Mouse (Mus musculus): ENCODE data around the gene Srpk2.

DNA sequence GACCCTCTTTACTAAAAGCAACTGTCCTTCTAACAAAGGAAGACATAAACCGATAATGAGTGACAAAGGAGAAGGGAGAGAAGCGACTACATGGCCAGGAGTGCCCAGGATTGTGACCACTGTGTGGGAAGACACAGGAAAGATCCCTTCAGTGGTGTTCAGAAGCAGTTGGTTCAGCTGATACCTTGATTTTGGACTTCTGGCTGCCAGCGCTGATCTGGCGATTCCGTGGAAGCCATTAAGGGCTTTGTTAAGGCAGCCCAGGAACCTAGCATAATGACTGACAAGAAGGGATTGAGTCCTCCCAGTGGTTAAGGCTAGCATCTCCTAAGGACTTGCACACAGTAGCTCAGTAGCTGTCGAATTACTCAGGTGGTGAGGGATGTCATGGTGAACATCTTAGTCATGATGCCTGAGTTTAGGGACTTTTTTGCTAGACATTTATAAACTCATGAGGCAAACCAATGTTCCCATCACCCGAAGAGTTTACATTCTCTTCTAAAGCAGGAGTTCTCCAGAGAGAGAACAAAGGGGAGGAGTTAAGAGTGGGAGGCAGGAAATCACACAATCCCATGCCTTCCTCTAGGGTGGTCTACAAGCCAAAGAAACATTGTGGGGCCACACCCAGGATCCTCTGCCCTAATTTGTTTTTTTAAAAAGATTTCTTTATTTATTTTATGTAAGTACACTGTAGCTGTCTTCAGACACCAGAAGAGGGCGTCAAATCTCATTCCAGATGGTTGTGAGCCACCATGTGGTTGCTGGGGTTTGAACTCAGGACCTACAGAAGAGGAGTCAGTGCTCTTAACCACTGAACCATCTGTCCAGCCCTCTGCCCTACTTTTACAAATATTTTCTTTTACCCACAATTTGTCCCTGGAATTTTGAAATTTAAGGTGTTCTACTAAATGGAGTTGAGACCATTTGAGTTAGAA lies 29.3 kb upstream of the Srpk2 start:
- TF ChIP-seq CTCF (IDR thresholded peaks at IDR 0.05; ENCODE audit: low read depth, low read length) (no peak), POLR2A (IDR thresholded peaks at IDR 0.05; ENCODE audit: insufficient read depth, low read length) (no peak), EP300 (IDR thresholded peaks at IDR 0.05; ENCODE audit: insufficient read depth, low read depth, low read length) (no peak)

All from ES-Bruce4 (cell line).